Mouse (Mus musculus) layer of hippocampus, adult 9-10 months (tissue): Measurements from ENCODE around the gene Foxe3.

Experiments
- DNase-seq: peaks from one replicate; pipeline ENCODE4 v3.0.0; 2022; ENCODE audit warnings: low spot score

The Foxe3 gene

GRCm38 (mm10) chr4:114916056-114916455 is 9.8 kb downstream of the Foxe3 start:
- no peak for DNase-seq

- DNase-seq = no peak
Measured at GRCm38 (mm10) chr4:114913594-114913962, 12.2 kb downstream of the Foxe3 start.

DNA sequence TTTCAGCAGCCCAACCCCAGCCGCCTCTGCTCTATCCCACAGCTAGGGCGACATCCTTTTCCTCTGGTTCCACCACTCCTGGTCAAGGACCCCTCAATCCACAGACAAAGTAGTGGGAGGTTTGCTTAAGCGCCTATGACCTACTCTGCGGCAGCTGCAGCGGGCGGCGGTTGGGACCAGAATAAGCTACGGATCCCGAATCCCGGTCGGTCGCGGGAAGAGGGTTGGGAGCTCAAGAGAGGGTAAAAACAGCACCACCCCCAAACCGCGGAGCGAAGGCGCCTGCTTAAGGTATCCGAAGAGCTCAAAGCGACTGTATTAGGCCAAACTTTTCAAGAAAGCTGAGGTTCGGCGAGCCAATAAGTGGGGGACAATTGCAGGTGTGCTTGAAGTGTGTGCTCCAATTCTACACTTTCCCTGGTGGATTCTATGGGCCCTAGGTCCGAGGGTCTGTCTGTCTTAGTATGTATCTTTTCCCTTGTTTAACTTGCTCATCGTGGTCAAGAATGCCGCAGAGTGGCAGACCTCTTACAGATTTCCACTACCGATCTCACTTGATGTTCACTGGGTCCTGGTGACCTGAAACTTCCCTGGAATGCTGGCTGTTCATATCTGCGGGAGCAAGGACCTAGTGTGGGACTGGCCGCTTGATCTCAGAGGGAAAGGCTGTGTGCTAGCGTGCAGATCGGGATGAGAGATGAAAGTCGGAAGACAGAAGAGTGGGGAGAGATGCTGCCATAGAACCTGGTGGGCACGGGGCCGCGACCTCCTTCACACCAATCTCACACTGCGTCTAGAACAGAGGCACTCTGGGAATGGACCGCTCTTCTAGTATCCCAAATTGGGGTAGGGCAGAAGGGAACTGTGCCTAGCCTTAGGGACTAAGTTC is 12.9 kb downstream of the Foxe3 start:
- DNase-seq = no peak

GRCm38 (mm10) chr4:114909602-114910484 is 16.0 kb downstream of the Foxe3 start:
- DNase-seq = no peak

GRCm38 (mm10) chr4:114908829-114909601 is 16.8 kb downstream of the Foxe3 start, which contains the start of gene Foxd2:
Gene Foxd2 (minus strand): TSS chr4:114908873.
- no peak for DNase-seq

- no peak for DNase-seq
Measured at GRCm38 (mm10) chr4:114907951-114908828, 17.6 kb downstream of the Foxe3 start.

DNA sequence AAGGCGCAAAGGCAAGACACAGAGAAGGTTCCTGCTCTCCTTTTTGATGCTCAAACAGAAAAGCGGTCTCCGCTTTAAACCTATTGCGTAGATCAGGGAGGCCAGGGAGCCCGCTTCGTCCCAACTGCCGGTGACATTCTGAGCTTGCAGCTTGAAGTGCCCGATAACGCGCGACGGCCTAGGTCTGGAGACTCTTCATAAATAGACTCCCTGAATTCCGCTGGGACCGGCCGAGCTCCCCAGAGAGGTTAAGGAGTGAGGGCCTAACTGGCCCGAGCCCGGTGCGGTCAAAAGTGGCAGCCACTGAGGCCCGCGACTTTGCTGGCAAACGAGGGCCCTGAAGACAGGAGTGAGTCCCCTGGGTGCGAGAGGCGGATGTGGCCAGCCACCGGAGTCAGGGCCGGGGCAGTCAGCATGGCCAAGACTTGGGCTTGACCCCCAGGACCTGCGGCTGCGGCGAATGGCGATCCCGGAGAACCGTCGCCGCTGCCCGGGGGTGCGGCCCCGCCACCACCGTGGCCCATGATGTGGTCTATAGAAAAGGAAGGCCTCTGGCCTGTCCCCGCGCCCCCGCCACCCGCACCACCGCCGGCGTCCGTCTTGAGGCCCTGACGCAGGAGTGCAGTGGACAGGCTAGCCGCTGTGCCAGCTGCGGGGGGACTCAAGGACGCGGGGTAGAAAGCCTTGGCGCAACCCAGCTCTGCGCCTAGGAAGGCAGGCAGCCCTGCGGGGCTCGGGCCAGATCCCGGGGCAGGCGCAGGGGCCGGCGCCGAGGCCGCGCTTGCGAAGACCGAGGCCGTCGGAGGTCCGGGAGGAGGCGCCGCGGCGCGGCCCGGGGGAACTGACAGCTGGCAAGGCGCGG is 18.5 kb downstream of the Foxe3 start:
- no peak for DNase-seq

DNA sequence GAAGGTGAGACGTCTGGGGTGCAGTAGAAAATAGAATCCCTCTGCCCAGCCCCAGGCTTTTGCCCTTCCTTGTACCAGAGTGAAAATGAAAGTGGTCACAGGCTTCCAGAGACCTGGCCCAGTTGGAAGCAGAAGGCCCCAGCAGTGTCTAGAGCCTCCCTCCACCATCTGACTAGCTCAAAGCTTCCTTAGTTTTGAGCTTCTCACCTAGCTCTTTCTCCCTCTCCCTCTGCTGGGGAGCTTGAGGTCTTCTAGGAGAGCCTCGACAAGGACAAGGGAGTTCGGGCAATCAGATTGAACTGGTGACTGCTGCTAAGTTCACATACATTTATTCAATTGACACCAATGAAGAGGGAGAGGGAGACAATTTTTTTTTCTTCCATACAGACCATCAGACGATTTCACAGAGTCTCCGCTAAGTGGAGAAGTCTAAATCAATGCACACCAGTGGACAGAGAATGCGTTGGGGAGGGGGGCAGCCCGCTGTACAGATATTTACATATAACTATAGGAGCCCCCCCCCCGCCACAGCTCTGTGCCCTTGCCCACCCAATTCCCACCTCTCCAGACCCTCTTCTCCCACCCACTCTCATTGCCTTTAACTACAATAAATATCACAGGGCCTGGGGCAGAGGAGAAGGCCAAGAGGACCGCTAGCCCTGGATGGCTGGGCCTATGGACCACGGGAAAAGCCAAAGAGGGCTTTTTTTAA is 19.7 kb downstream of the Foxe3 start:
- DNase-seq = no peak

DNA sequence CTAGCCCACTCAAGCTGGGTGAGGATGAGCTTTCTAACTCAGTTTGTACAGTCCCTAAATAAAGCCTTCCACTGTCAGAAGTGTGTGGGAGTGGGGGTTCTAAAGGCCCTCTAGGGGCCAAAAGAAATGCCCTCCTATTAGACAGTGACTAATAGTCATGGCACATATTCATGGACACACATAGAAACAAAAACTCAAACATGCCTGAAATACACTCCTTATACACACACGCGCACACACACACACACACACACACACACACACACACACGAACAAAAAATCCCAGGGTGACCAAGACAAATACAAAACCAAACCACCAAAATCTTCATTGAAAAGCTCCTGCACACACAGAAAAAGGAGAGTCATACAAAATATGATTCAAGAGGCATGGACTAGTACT is 20.3 kb downstream of the Foxe3 start:
- DNase-seq = no peak

DNA sequence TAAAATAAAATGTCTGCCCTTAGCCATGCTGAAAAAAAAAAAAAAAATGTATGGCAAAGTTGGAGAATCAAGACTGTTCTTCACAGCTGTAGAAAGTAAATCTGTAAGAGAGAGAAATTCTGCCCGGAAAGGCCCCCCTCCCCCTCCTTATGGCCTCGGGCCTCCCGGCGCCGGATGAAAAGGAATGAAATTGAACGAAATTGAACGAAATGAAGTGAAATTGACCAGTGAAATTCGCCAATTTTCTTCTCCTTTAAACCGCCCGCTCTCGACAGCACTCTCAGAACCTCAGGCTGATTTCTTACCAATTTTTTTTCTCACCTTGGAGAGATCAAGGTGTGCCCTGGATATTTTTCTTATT is 22.4 kb downstream of the Foxe3 start:
- no peak for DNase-seq

DNA sequence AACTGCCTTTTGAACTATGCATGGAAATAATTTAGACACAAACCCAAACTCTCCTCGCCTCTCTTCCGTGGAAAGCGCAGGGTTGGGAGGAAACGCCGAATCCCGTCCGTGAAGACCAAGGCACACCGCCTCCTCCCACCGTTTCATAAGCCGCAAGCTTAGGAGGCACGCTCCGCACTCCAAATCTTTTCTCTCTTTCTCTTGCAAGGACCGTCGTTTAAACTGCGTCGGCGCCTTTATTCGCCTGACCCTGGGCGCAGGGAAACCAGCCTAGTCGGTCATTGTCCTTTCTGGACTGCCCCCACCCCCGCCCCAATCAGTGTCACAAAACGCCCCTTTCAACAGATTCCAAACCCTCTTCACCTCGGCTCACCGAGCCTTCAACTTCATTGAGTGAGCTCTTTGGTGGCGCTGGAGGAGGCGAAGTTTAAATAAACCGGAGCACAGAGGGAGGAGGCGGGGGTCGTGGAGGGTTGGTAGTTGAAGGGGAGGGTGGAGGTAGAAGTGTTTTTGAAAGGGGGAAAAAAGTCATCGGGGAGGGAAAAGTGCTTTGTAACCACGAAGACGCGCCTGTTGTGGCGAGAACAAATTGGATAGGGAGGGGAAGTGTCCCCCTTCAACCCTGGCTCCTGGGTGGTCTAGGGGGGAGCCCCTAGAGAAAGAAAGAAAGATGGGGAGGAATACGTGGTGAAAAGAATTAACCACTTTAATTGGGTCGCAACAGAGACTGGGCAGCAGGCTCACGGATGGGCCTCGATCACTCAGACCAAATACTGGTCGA is 23.0 kb downstream of the Foxe3 start:
- no peak for DNase-seq

DNA sequence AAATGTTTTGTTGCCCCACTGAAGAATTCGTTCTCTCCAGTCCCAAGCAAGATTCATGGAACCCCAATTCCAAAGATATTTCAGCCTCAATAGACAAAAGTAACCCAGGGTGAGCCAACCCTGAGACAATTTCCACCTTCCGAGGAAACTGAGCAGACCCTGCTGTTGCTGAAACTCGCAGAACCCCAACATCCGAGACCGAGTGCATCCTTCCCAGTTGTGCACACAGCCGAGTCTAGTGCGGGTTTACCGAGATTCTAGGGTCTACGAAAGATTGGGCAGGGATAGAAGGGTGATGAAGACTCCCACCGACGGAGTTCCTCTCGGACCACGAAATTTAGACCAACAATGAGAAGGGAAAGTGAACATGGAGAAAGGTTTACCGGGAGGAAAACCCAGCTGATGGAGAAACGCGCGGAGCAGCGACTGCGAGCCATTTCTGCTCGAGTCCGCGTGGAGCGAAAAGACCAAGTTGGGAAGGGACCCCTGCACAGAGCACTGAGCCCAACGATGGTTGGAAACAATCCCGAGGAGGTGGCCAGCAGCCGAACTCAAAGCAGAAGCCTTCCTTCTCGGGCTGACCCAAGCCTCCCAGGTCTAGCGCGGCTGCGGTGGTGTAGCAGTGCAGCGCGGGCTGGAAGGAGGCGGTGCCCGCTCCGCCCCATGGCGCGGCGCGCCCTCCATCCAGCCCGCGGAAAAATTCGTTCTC is 24.0 kb downstream of the Foxe3 start:
- no peak for DNase-seq

- DNase-seq = no peak
Measured at GRCm38 (mm10) chr4:114900866-114901642, 24.8 kb downstream of the Foxe3 start.

DNA sequence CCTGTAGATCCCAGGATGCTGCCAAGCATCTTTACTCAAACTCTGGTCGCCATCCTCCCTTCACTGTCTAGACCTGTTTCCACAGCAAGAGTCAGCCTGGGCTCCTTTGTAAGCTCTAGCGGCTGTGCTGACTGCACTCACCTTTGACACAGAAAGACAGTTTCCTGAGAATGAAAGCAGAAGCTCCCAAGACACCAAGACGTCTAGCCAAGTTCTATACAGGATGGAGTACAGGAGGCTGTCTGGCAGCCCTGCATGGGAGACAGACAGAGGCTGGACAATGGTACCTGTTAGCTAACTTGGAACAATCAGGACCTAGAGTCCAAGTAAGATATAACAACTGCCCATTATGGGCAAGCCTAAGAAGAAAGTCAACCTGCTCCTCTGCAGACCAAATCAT is 25.9 kb downstream of the Foxe3 start:
- DNase-seq = no peak

DNA sequence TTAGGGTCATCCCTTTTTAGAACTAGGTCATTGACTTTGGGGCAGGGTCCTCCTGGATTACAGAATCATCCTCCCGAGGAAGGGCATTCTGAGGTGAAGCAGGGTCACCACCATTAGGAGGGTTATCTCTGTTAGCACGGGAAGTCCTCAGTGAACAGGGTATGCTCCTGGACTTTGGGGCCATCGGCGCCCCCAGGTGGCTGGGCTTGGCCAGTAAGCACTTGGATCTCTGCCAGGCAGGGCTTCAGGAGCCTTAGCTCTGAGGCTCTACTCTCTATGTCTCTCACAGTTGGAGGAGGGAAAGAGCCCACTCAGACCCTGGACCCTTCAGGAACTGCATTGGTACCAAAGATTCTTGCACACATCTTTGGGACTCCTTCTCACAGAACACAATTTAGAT is 28.0 kb downstream of the Foxe3 start:
- no peak for DNase-seq

- no peak for DNase-seq
Measured at GRCm38 (mm10) chr4:114882232-114882631, 43.6 kb downstream of the Foxe3 start.

DNA sequence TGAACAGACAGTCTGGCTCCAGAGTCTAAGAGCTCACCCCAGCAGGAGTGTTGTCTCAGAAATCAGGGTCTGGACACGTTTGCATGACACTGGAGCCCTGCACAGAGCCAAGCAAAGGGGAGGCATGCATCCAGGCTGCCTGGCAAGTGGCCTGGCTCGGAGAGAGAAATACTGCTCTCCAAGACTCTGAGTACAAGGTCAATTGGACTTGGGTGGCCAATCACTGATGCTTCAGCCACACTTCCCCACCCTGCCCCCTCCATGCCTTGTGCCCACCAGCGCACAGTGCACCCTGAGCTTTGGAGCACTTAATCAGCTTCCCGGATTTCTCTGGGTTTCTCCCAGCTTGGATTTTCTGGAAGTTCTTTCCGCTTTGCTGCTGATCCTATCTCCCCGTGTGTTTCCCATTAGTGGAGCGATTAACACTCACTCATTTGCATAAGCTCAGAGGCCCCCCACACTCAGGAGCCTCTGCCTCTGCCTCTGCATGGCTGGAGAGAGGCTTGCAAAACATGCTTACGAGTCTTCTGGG is 49.3 kb downstream of the Foxe3 start:
- DNase-seq = no peak
